Mouse (Mus musculus): ENCODE results near the gene Capn2. TPM values are rescaled to one million over a fixed set of nuclear protein-coding genes. Genes with fewer than 3 reads are reported as not detected.
A peak's percentile ranks its signal among the peaks of the same experiment; 100 is the strongest.

The Capn2 gene
- total and polyA plus RNA-seq, 3 experiments = 28.0 to 65.3 (median 63.9) TPM

DNA sequence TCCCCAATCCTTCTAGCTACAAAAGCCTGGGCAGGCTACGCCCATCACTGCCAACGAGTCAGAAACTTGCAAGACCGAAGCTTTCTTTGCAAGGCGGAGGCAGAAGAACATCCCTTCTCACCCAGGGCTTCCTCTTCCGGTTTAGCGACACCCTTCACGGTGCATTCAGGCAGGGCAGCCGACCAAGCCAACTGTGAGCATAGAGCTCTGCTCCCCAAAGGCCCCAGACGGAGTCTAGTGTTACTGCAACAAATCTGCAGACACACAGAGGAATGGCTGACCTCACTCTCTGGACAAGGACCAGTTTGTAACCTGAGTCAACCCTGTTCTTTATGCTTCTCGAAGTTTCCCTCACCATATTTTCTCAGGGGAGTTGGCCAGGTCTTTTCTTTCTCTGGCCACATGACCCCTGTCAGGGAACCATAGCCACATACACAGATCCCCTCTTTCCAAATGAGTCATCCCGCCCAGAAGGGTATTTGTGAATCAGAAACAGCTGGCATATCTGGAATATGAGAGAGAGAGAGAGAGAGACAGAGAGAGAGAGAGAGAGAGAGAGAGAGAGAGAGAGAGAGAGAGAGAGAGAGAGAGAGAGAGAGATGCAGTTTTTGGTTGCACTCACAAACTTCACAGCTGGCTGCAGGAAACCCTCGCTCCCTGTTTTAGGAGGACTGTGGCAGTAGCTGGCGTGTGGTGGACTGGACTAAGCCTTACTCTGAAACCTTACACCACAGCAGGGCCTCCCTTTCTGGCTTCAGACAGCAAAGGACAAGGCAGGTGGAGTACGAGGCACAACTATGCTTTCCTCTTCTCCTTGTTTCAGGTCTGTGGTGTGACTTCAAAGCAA is 2.9 kb upstream of the Capn2 start:
- peak; percentile 49; the same call in 1 of the 2 replicates for TF ChIP-seq POLR2A (IDR thresholded peaks at IDR 0.05; ENCODE audit: insufficient read depth, low read depth, low read length)
- no peak for TF ChIP-seq CTCF (IDR thresholded peaks at IDR 0.05)
- TF ChIP-seq EP300 (IDR thresholded peaks at IDR 0.05; ENCODE audit: insufficient read depth, low read depth, low read length) = peak; percentile 55; the same call in 1 of the 2 replicates
- Histone ChIP-seq H3K9ac (ENCODE audit: low read depth, low read length) (peak overlapping the region; percentile 32; the same call in 1 of the 2 replicates), H3K27me3 (ENCODE audit: control insufficient read depth, insufficient read depth, low read length) (no peaks in the 10 kb centered on the region), H3K4me3 (peak overlapping the region; percentile 18; the same call in 1 of the 2 replicates), H3K36me3 (ENCODE audit: control insufficient read depth, insufficient read depth, low read length) (peaks cover 6% of the 10 kb centered on the region), H3K79me2 (replicated peaks; ENCODE audit: control insufficient read depth, insufficient read depth, low read length) (peaks cover 1% of the 10 kb centered on the region; the same call in 1 of the 2 replicates), H3K4me1 (ENCODE audit: control insufficient read depth, insufficient read depth, low read length) (peaks cover 15% of the 10 kb centered on the region), H3K27ac (peak overlapping the region; percentile 71)
- intact Hi-C loops (cut with DNase I) = no loop called here
- WGBS = 19% methylated on average over 14 of the region's 14 CpGs
- peak; percentile 74 to 82 for DNase-seq

DNA sequence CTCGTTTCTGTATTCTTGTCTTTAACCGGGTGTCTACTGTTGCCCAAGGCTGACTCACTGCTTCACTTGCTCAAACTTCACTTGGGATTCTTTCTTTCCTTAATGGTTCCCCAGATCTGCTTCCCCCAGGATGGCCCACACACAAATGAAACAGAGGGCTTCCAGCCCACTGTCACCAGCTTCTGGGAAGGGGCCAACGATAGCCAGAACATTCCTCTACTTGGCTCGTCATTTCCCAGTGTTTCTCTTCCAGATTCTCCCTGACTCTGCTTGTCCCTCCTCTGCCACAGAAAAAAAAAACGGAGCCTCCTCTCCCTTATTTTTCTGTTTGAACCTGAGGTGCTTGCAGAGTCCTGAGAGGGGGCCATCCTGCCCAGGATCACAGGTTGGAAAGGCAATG is 1.9 kb upstream of the Capn2 start:
- Histone ChIP-seq H3K4me1 (ENCODE audit: control insufficient read depth, insufficient read depth, low read length) (peaks cover 18% of the 10 kb centered on the region), H3K9ac (ENCODE audit: low read depth, low read length) (no peak overlapping the region), H3K4me3 (no peak overlapping the region), H3K27me3 (ENCODE audit: control insufficient read depth, insufficient read depth, low read length) (no peaks in the 10 kb centered on the region), H3K27ac (peak overlapping the region; percentile 71), H3K79me2 (replicated peaks; ENCODE audit: control insufficient read depth, insufficient read depth, low read length) (peaks cover 1% of the 10 kb centered on the region; the same call in 1 of the 2 replicates), H3K36me3 (ENCODE audit: control insufficient read depth, insufficient read depth, low read length) (peaks cover 6% of the 10 kb centered on the region)
- peak in 1 of 2 experiments; percentile 25 for DNase-seq
- intact Hi-C loops (cut with DNase I) = no loop called here
- TF ChIP-seq CTCF (IDR thresholded peaks at IDR 0.05) (no peak), POLR2A (IDR thresholded peaks at IDR 0.05; ENCODE audit: insufficient read depth, low read depth, low read length) (no peak), EP300 (IDR thresholded peaks at IDR 0.05; ENCODE audit: insufficient read depth, low read depth, low read length) (no peak)
- WGBS = 41% methylated on average over 5 of the region's 5 CpGs

DNA sequence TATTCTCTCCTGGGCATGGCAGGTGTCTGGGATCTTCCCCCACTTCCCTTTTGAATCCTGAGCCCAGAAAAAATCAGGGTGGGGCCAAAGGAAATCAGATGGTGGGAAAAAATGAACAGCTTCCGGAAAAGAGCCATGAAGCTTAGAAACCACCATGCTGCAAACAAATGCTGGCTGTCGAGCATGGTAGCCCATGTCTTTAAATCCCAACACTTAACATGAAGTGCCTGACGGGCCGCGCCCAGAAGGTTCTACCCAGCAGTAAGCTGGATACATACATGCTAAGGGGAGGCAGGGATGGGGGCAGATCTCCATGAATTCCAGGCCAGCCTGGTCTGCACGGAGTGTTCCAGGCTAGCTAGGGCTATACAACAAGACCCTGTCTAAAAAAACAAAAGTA is 1.4 kb upstream of the Capn2 start:
- DNase-seq = peak in 1 of 2 experiments; percentile 24
- Histone ChIP-seq H3K27me3 (ENCODE audit: control insufficient read depth, insufficient read depth, low read length) (no peaks in the 10 kb centered on the region), H3K27ac (no peak overlapping the region; the same call in 1 of the 2 replicates), H3K9ac (ENCODE audit: low read depth, low read length) (no peak overlapping the region), H3K79me2 (replicated peaks; ENCODE audit: control insufficient read depth, insufficient read depth, low read length) (peaks cover 1% of the 10 kb centered on the region; the same call in 1 of the 2 replicates), H3K4me1 (ENCODE audit: control insufficient read depth, insufficient read depth, low read length) (peaks cover 19% of the 10 kb centered on the region), H3K36me3 (ENCODE audit: control insufficient read depth, insufficient read depth, low read length) (peaks cover 6% of the 10 kb centered on the region), H3K4me3 (no peak overlapping the region)
- TF ChIP-seq POLR2A (IDR thresholded peaks at IDR 0.05; ENCODE audit: insufficient read depth, low read depth, low read length) = no peak
- no peak for TF ChIP-seq EP300 (IDR thresholded peaks at IDR 0.05; ENCODE audit: insufficient read depth, low read depth, low read length)
- no peak for TF ChIP-seq CTCF (IDR thresholded peaks at IDR 0.05)
- intact Hi-C loops (cut with DNase I) = no loop called here
- WGBS = 71% methylated on average over 6 of the region's 6 CpGs

DNA sequence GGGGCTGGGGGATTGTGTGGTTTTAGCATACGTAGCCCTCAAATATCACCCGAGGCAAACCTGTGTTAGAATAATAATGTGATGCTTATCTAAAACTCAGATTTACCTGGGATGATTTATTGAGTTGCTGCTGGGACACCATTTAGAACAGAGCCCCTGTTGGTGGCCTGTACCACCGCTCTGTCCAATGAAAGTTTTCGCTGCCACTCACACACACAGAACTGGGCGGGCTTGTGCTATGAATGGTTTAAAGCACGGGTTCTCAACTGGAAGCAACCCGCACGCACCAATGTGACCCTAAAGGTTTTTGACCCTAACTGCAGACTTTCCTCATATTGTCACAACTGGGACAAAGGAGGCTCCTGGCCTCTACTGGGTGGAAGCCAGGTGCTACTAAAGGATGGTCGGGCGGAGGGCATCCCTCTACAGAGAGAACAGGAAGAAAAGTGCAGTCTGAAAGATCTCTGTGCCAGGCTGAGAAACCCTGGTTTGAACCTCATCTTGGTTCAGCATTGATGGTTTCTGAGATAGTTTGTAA is 804 bp upstream of the Capn2 start:
- peak in 1 of 2 experiments; percentile 22 for DNase-seq
- Histone ChIP-seq H3K79me2 (replicated peaks; ENCODE audit: control insufficient read depth, insufficient read depth, low read length) (peaks cover 1% of the 10 kb centered on the region; the same call in 1 of the 2 replicates), H3K9ac (ENCODE audit: low read depth, low read length) (no peak overlapping the region), H3K4me1 (ENCODE audit: control insufficient read depth, insufficient read depth, low read length) (peaks cover 24% of the 10 kb centered on the region), H3K27me3 (ENCODE audit: control insufficient read depth, insufficient read depth, low read length) (no peaks in the 10 kb centered on the region), H3K27ac (peak overlapping the region; percentile 96), H3K36me3 (ENCODE audit: control insufficient read depth, insufficient read depth, low read length) (peaks cover 6% of the 10 kb centered on the region), H3K4me3 (no peak overlapping the region)
- TF ChIP-seq POLR2A (IDR thresholded peaks at IDR 0.05; ENCODE audit: insufficient read depth, low read depth, low read length) (no peak), EP300 (IDR thresholded peaks at IDR 0.05; ENCODE audit: insufficient read depth, low read depth, low read length) (no peak), CTCF (IDR thresholded peaks at IDR 0.05) (no peak)
- intact Hi-C loops (cut with DNase I) = no loop called here
- 75% methylated on average over 10 of the region's 10 CpGs for WGBS

DNA sequence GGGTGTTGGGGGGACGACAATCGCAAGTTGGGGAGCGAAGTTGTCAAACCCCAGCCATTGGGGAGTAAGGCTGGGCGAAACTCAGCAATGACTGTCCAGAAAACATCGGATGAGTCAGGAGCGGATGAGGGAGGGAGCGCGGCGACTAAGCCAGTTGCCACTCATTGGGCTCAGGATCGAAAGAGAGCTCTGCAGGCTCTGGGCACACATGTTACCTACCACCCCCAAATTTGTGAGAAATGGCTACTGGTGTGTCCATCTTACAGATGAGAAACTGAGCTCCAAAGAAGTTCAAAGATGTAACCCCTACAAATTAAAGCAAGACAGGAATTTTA is 236 bp upstream of the Capn2 start:
- WGBS = under 1% methylated on average over 10 of the region's 10 CpGs
- intact Hi-C loops (cut with DNase I) = loop anchor here (1.0 kb wide), 2 partner anchors 22 to 28 kb away; no protein-coding TSS in a partner anchor
- DNase-seq = no peak
- H3K36me3 ChIP-seq (ENCODE audit: control insufficient read depth, insufficient read depth, low read length) = peaks cover 7% of the 10 kb centered on the region
- peak overlapping the region; percentile 96 for H3K27ac ChIP-seq
- no peaks in the 10 kb centered on the region for H3K27me3 ChIP-seq (ENCODE audit: control insufficient read depth, insufficient read depth, low read length)
- H3K79me2 ChIP-seq (replicated peaks; ENCODE audit: control insufficient read depth, insufficient read depth, low read length) = peaks cover 1% of the 10 kb centered on the region; the same call in 1 of the 2 replicates
- H3K9ac ChIP-seq (ENCODE audit: low read depth, low read length) = peak overlapping the region; percentile 95
- TF ChIP-seq EP300 (IDR thresholded peaks at IDR 0.05; ENCODE audit: insufficient read depth, low read depth, low read length) (no peak), POLR2A (IDR thresholded peaks at IDR 0.05; ENCODE audit: insufficient read depth, low read depth, low read length) (peak; percentile 34; the same call in 1 of the 2 replicates)
- H3K4me1 ChIP-seq (ENCODE audit: control insufficient read depth, insufficient read depth, low read length) = peaks cover 26% of the 10 kb centered on the region
- peak overlapping the region; percentile 98 for H3K4me3 ChIP-seq
